Mouse (Mus musculus) G1E (cell line): Measurements from ENCODE around the gene Itpr3.

Source experiments
- CTCF ChIP-seq: IDR thresholded peaks from 2 replicates; pipeline ENCODE4 v1.5.1; 2012; ENCODE audit warnings: low read depth, low read length, inconsistent platforms, mixed read lengths
- POLR2AphosphoS5 ChIP-seq: IDR thresholded peaks from 2 replicates; pipeline ENCODE4 v1.6.1; 2012; ENCODE audit warnings: low read depth, low read length, inconsistent platforms; ENCODE audit not compliant: insufficient replicate concordance
- TAL1 ChIP-seq: conservative IDR thresholded peaks from 2 replicates; pipeline ENCODE4 v1.6.1; 2012; ENCODE audit warnings: low read depth, low read length, inconsistent platforms, mixed read lengths

GRCm38 (mm10) chr17:27122701-27123100, 65.6 kb downstream of the Itpr3 start:
- TF ChIP-seq POLR2AphosphoS5, result no peak
- TF ChIP-seq CTCF, result no peak
- TF ChIP-seq TAL1, result no peak
